Mouse (Mus musculus): ENCODE results near the gene Nfe2. TPM values are rescaled to one million over a fixed set of nuclear protein-coding genes. Genes with fewer than 3 reads are reported as not detected.

Gene Nfe2
- 1.1 and 1.4 TPM in 2 replicates for polyA plus RNA-seq (2015; fragmentation: Nextera tagmentation; extraction: Ambion mirVana)

- Histone ChIP-seq H3K9ac (no peak within 1 kb of the TSS), H3K27me3 (peaks cover 38% of the 10 kb centered on the region), H3K27ac (no peak within 1 kb of the TSS), H3K4me1 (replicated peaks) (peaks cover 16% of the 10 kb centered on the region), H3K9me3 (no peaks in the 10 kb centered on the region), H3K4me2 (peak within 1 kb of the TSS; percentile 6), H3K36me3 (no peaks in the 10 kb centered on the region), H3K4me3 (no peak within 1 kb of the TSS)
- ATAC-seq (ENCODE audit: low FRiP score), result peak; percentile 63; the same call in 1 of the 2 replicates
- WGBS, result 16% methylated on average over 15 of the region's 15 CpGs
Measured at GRCm38 (mm10) chr15:103257790-103258728, at the start of gene Nfe2. Gene Nfe2, minus strand, starts transcription at chr15:103258403.

- Histone ChIP-seq H3K9me3 (no peaks in the 10 kb centered on the region), H3K4me1 (replicated peaks) (peaks cover 53% of the 10 kb centered on the region), H3K4me3 (no peak overlapping the region), H3K27me3 (peaks cover 14% of the 10 kb centered on the region), H3K36me3 (no peaks in the 10 kb centered on the region), H3K9ac (peak overlapping the region; percentile 53; the same call in 1 of the 2 replicates), H3K4me2 (peak overlapping the region; percentile 28; the same call in 1 of the 2 replicates), H3K27ac (peak overlapping the region; percentile 100)
- ATAC-seq (ENCODE audit: low FRiP score), result no peak
- WGBS, result 3% methylated on average over 7 of the region's 7 CpGs
Measured at GRCm38 (mm10) chr15:103307125-103307524, 48.9 kb upstream of the Nfe2 start.

GRCm38 (mm10) chr15:103305792-103306645, 47.8 kb upstream of the Nfe2 start:
- no peak; the same call in 1 of the 2 replicates for ATAC-seq (ENCODE audit: low FRiP score)
- peaks cover 64% of the 10 kb centered on the region for H3K4me1 ChIP-seq (replicated peaks)
- WGBS, result 25% methylated on average over 8 of the region's 8 CpGs

GRCm38 (mm10) chr15:103305070-103305678, 47.0 kb upstream of the Nfe2 start:
- peak; percentile 95 for ATAC-seq (ENCODE audit: low FRiP score)
- Histone ChIP-seq H3K9me3 (no peaks in the 10 kb centered on the region), H3K27me3 (peaks cover 12% of the 10 kb centered on the region), H3K4me1 (replicated peaks) (peaks cover 73% of the 10 kb centered on the region), H3K27ac (peak overlapping the region; percentile 100), H3K9ac (peak overlapping the region; percentile 81), H3K4me2 (peak overlapping the region; percentile 70), H3K4me3 (peak overlapping the region; percentile 44), H3K36me3 (no peaks in the 10 kb centered on the region)
- WGBS, result under 1% methylated on average over 71 of the region's 71 CpGs

More at GRCm38 (mm10) chr15:103305792-103306645, 47.8 kb upstream of the Nfe2 start:
- Histone ChIP-seq H3K4me3 (peak overlapping the region; percentile 36), H3K9ac (peak overlapping the region; percentile 81), H3K9me3 (no peaks in the 10 kb centered on the region), H3K4me2 (peak overlapping the region; percentile 65), H3K27ac (peak overlapping the region; percentile 100), H3K27me3 (peaks cover 14% of the 10 kb centered on the region), H3K36me3 (no peaks in the 10 kb centered on the region)

- Histone ChIP-seq H3K9me3 (no peaks in the 10 kb centered on the region), H3K27me3 (peaks cover 12% of the 10 kb centered on the region), H3K4me1 (replicated peaks) (peaks cover 79% of the 10 kb centered on the region), H3K36me3 (no peaks in the 10 kb centered on the region), H3K9ac (peak overlapping the region; percentile 78), H3K27ac (peak overlapping the region; percentile 100), H3K4me3 (peak overlapping the region; percentile 44), H3K4me2 (peak overlapping the region; percentile 70)
- WGBS, result under 1% methylated on average over 9 of the region's 9 CpGs
- ATAC-seq (ENCODE audit: low FRiP score), result peak; percentile 3
Measured at GRCm38 (mm10) chr15:103304616-103304969, 46.4 kb upstream of the Nfe2 start.

GRCm38 (mm10) chr15:103303916-103304615, 45.9 kb upstream of the Nfe2 start:
- Histone ChIP-seq H3K27me3 (peaks cover 8% of the 10 kb centered on the region), H3K27ac (peak overlapping the region; percentile 100), H3K9me3 (no peaks in the 10 kb centered on the region), H3K36me3 (no peaks in the 10 kb centered on the region), H3K4me3 (peak overlapping the region; percentile 44), H3K4me1 (replicated peaks) (peaks cover 82% of the 10 kb centered on the region), H3K4me2 (peak overlapping the region; percentile 70), H3K9ac (peak overlapping the region; percentile 78)
- 5% methylated on average over 8 of the region's 8 CpGs for WGBS
- ATAC-seq (ENCODE audit: low FRiP score), result no peak

- H3K9ac ChIP-seq, result peak overlapping the region; percentile 63
Measured at GRCm38 (mm10) chr15:103302341-103303021, 44.3 kb upstream of the Nfe2 start.

GRCm38 (mm10) chr15:103301547-103302340, 43.5 kb upstream of the Nfe2 start:
- Histone ChIP-seq H3K27me3 (no peaks in the 10 kb centered on the region), H3K4me3 (no peak overlapping the region), H3K9me3 (no peaks in the 10 kb centered on the region), H3K36me3 (no peaks in the 10 kb centered on the region), H3K27ac (peak overlapping the region; percentile 100), H3K4me2 (peak overlapping the region; percentile 25), H3K4me1 (replicated peaks) (peaks cover 91% of the 10 kb centered on the region), H3K9ac (peak overlapping the region; percentile 63)
- no peak for ATAC-seq (ENCODE audit: low FRiP score)
- WGBS, result 25% methylated on average over 5 of the region's 5 CpGs

More at GRCm38 (mm10) chr15:103302341-103303021, 44.3 kb upstream of the Nfe2 start:
- no peaks in the 10 kb centered on the region for H3K36me3 ChIP-seq
- no peaks in the 10 kb centered on the region for H3K27me3 ChIP-seq
- H3K27ac ChIP-seq, result peak overlapping the region; percentile 100
- H3K4me2 ChIP-seq, result no peak overlapping the region; the same call in 1 of the 2 replicates
- H3K4me1 ChIP-seq (replicated peaks), result peaks cover 89% of the 10 kb centered on the region
- 13% methylated on average over 6 of the region's 6 CpGs for WGBS
- ATAC-seq (ENCODE audit: low FRiP score), result no peak
- H3K9me3 ChIP-seq, result no peaks in the 10 kb centered on the region
- H3K4me3 ChIP-seq, result no peak overlapping the region

GRCm38 (mm10) chr15:103301046-103301445, 42.8 kb upstream of the Nfe2 start:
- Histone ChIP-seq H3K9me3 (no peaks in the 10 kb centered on the region), H3K4me3 (no peak overlapping the region), H3K36me3 (peaks cover 4% of the 10 kb centered on the region; the same call in 1 of the 2 replicates), H3K9ac (peak overlapping the region; percentile 67), H3K27me3 (no peaks in the 10 kb centered on the region), H3K4me1 (replicated peaks) (peaks cover 93% of the 10 kb centered on the region), H3K27ac (peak overlapping the region; percentile 100), H3K4me2 (peak overlapping the region; percentile 49)
- 17% methylated on average over 2 of the region's 2 CpGs for WGBS
- no peak for ATAC-seq (ENCODE audit: low FRiP score)

GRCm38 (mm10) chr15:103300560-103300959, 42.4 kb upstream of the Nfe2 start:
- Histone ChIP-seq H3K36me3 (peaks cover 4% of the 10 kb centered on the region; the same call in 1 of the 2 replicates), H3K9me3 (no peaks in the 10 kb centered on the region), H3K4me3 (peak overlapping the region; percentile 24), H3K4me2 (peak overlapping the region; percentile 49), H3K27ac (peak overlapping the region; percentile 100), H3K4me1 (replicated peaks) (peaks cover 93% of the 10 kb centered on the region), H3K9ac (peak overlapping the region; percentile 67), H3K27me3 (no peaks in the 10 kb centered on the region)
- ATAC-seq (ENCODE audit: low FRiP score), result peak; percentile 2; the same call in 1 of the 2 replicates
- 5% methylated on average over 2 of the region's 2 CpGs for WGBS

Data from hindbrain, embryonic 13.5 days (tissue).